Mouse (Mus musculus): ENCODE data around the gene Rad50. TPM values are rescaled to one million over a fixed set of nuclear protein-coding genes. Genes with fewer than 3 reads are reported as not detected.

Gene Rad50
- polyA plus RNA-seq (2012; rRNA removed) = 4.3 and 6.7 TPM in 2 replicates

DNA sequence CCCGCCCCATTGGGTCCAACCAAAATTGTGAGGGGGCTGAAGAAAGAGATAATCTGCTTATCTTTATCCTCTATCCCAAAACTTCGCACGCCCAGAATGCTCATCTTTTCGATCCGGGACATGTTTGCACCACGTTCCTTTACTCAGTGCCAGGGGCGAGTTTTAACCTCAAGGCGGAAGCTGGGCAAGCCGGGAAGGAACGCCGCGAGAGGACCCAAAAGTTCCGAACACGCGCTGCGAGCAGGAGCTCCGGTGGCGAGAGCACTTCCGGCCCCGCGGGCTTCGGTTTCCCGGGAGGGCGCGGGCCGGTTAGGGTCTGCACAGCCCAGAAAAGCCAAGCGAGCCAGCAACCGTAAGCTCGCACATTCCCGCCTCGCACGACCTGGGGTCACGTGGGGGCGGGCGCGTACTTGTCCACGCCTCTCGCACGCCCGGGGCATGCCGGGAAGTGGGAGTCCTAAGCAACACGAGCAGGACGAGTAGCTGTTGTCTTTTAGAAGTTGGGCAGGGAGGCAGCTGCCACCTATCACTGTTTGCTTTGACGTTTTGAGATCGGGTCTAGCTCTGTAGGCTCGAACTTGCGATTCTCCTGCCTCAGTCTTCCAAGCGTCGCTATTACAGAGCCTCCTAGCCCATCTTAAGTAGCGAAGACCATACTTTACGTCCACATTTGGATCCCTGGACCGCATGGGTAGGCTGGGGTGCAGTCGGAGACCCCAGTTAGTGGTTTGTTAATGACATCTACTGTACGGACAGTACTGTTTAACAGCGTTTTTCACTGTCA is at the start of gene Rad50:
TSS of gene Rad50 (minus strand) at position 386 of the 784 bp plus-strand sequence.
- Histone ChIP-seq H3K4me3 (replicated peaks; ENCODE audit: extremely low read depth, low read depth, low read length) (peak within 1 kb of the TSS; percentile 85), H3K4me1 (ENCODE audit: control insufficient read depth, insufficient read depth, low read length) (no peaks in the 10 kb centered on the region)
- TF ChIP-seq POLR2A (IDR thresholded peaks at IDR 0.05; ENCODE audit: borderline replicate concordance, extremely low read depth, low read depth, low read length) (peak; percentile 87; the same call in 1 of the 2 replicates), CTCF (IDR thresholded peaks at IDR 0.05; ENCODE audit: insufficient read depth, low read length) (no peak)
- peak; percentile 92 for DNase-seq
- 2% methylated on average over 55 of the region's 55 CpGs for WGBS

DNA sequence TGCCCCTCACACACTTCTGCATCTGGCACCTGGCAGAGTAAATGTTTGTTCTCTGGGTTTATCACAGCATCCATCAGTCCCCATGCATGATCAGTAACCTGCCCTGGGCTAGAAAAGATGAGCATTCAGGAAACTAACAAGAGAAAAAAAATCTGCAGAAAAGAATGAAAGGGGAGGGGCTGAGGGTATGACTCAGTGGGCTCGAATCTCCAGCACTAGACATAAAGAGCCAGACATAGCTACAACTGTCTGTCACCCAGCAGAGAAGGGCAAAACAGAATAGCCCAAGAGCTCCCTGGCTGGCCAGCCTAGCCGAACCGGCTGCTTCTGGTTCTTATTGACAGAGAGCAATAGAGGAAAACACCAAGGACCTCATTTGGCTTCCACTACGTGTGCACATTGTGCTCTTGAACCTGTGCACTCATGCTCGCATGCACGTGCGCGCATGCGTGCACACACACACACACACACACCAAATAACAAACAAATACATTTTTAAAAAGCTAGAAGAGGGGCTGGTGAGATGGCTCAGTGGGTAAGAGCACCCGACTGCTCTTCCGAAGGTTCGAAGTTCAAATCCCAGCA is 48.0 kb upstream of the Rad50 start:
- Histone ChIP-seq H3K4me3 (replicated peaks; ENCODE audit: extremely low read depth, low read depth, low read length) (no peak overlapping the region), H3K4me1 (ENCODE audit: control insufficient read depth, insufficient read depth, low read length) (peaks cover 8% of the 10 kb centered on the region)
- TF ChIP-seq POLR2A (IDR thresholded peaks at IDR 0.05; ENCODE audit: borderline replicate concordance, extremely low read depth, low read depth, low read length) = no peak
- no peak for TF ChIP-seq CTCF (IDR thresholded peaks at IDR 0.05; ENCODE audit: insufficient read depth, low read length)
- DNase-seq = no peak
- WGBS = 75% methylated on average over 12 of the region's 12 CpGs

DNA sequence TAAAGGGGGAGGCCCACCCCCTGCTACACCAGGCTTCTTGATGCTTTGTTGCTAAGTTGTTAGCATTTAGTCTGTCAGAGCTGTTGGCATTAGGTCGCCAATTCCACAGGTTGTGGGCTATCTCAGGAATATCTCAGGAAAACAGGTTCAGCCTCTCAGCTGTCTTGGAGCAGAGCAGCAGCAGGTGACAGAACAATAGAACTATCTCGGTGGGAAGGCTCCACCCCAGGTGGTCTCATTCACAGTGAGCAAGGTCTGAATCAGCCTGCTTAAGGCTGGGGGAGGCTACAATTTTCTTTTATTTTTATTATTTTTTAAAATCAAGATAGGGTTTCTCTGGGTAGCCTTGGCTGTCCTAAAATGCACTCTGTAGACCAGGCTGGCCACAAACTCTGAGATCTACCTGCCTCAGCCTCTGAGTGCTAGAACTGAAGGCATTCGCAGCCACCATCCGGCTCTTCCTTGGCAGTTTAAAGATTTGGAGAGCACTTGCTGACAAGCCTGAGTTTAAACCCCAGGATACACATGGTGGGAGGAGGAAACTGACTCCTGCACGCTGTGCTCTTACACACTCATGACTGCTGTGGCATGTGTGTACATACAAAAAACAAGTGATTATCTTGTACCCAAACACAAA is 42.7 kb upstream of the Rad50 start:
- Histone ChIP-seq H3K4me3 (replicated peaks; ENCODE audit: extremely low read depth, low read depth, low read length) (no peak overlapping the region), H3K4me1 (ENCODE audit: control insufficient read depth, insufficient read depth, low read length) (no peaks in the 10 kb centered on the region)
- TF ChIP-seq POLR2A (IDR thresholded peaks at IDR 0.05; ENCODE audit: borderline replicate concordance, extremely low read depth, low read depth, low read length) = no peak
- TF ChIP-seq CTCF (IDR thresholded peaks at IDR 0.05; ENCODE audit: insufficient read depth, low read length) = no peak
- 65% methylated on average over 5 of the region's 5 CpGs for WGBS
- DNase-seq = no peak

DNA sequence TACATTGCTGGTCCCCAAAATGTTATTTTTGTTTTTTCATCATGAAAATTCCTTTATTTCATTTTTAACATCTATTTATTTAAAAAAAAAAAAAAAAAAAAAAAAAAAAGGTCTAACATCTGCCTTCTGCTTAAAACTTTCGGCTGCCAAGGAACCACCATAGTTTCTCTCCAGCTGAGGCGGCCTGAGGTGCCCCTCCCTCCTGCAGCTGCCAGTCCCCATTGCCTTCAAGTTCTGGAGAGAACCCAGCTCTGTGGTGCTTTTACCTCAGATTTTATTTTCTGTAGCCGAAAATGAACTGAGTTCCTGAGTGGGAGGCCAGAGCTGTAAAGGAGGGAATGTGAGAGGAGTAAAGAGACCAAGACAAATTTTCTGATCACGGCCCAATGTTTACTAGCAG is 42.2 kb upstream of the Rad50 start:
- Histone ChIP-seq H3K4me1 (ENCODE audit: control insufficient read depth, insufficient read depth, low read length) (no peaks in the 10 kb centered on the region), H3K4me3 (replicated peaks; ENCODE audit: extremely low read depth, low read depth, low read length) (no peak overlapping the region)
- DNase-seq = no peak
- 70% methylated on average over 4 of the region's 4 CpGs for WGBS
- TF ChIP-seq CTCF (IDR thresholded peaks at IDR 0.05; ENCODE audit: insufficient read depth, low read length) = no peak
- no peak for TF ChIP-seq POLR2A (IDR thresholded peaks at IDR 0.05; ENCODE audit: borderline replicate concordance, extremely low read depth, low read depth, low read length)

DNA sequence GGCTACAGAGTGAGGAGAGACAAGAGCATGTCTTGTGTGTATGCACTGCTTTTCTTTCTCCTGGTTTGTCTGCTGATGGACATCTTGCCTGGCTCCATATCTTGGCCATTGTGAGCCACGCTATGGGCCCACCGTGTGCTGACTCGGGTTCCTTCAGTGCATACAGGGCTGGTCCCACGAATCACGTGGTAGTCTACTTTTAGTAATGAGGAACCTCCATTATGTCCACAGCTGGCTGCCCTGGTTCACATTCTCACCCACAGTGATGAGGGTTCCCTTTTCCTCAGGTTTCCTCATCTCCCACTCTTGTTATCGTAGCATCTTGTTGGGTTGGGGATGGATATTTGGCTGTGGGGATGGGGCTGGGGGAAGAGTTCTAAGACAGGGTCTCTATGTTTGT is 41.5 kb upstream of the Rad50 start:
- no peaks in the 10 kb centered on the region for H3K4me1 ChIP-seq (ENCODE audit: control insufficient read depth, insufficient read depth, low read length)
- TF ChIP-seq POLR2A (IDR thresholded peaks at IDR 0.05; ENCODE audit: borderline replicate concordance, extremely low read depth, low read depth, low read length) (no peak), CTCF (IDR thresholded peaks at IDR 0.05; ENCODE audit: insufficient read depth, low read length) (no peak)
- H3K4me3 ChIP-seq (replicated peaks; ENCODE audit: extremely low read depth, low read depth, low read length) = no peak overlapping the region
- 75% methylated on average over 6 of the region's 6 CpGs for WGBS
- no peak for DNase-seq

GRCm38 (mm10) chr11:53747985-53748384 is 40.9 kb upstream of the Rad50 start:
- 85% methylated on average over 9 of the region's 9 CpGs for WGBS
- Histone ChIP-seq H3K4me1 (ENCODE audit: control insufficient read depth, insufficient read depth, low read length) (no peaks in the 10 kb centered on the region), H3K4me3 (replicated peaks; ENCODE audit: extremely low read depth, low read depth, low read length) (no peak overlapping the region)
- TF ChIP-seq CTCF (IDR thresholded peaks at IDR 0.05; ENCODE audit: insufficient read depth, low read length) (no peak), POLR2A (IDR thresholded peaks at IDR 0.05; ENCODE audit: borderline replicate concordance, extremely low read depth, low read depth, low read length) (no peak)
- no peak for DNase-seq

DNA sequence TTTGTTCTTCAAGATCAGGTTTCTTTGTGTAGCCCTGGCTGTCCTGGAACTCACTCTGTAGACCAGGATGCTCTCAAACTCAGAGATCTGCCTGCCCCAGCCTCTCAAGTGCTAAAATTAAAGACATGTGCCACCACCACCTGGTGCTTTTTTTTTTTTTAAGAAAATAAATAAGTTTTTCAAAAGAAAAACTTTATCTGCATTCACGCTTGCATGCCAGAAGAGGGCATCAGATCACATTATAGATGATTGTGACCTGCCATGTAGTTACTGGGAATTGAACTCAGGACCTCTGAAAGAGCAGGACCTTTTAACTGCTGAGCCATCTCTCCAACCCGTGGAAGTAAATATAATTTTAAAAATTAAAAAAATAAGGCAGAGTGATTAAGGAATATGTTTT is 38.1 kb upstream of the Rad50 start:
- H3K4me1 ChIP-seq (ENCODE audit: control insufficient read depth, insufficient read depth, low read length) = no peaks in the 10 kb centered on the region; the same call in 1 of the 2 replicates
- H3K4me3 ChIP-seq (replicated peaks; ENCODE audit: extremely low read depth, low read depth, low read length) = no peak overlapping the region
- TF ChIP-seq POLR2A (IDR thresholded peaks at IDR 0.05; ENCODE audit: borderline replicate concordance, extremely low read depth, low read depth, low read length) (no peak), CTCF (IDR thresholded peaks at IDR 0.05; ENCODE audit: insufficient read depth, low read length) (no peak)
- no peak for DNase-seq
- WGBS = 91% methylated on average over 2 of the region's 2 CpGs

DNA sequence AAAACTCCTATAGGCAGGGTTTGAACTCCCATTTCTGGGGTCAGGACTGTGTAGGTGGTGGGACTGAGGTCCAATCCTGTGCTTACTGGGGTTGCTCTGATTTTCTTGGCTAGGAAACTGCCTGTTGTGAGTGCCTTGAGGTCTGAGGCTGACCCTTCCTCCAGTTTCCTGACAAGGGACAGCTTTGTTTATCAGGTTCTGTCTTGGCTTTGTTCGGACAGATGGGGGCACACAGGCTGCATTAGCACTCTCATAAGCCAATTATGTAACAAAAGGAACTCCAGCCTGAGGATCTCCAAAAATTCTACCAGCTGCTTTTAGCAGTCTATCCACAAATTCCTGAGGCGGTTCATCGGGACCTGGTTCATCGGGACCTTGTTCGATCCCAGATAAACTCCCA is 35.2 kb upstream of the Rad50 start:
- Histone ChIP-seq H3K4me3 (replicated peaks; ENCODE audit: extremely low read depth, low read depth, low read length) (no peak overlapping the region), H3K4me1 (ENCODE audit: control insufficient read depth, insufficient read depth, low read length) (no peaks in the 10 kb centered on the region; the same call in 1 of the 2 replicates)
- DNase-seq = no peak

DNA sequence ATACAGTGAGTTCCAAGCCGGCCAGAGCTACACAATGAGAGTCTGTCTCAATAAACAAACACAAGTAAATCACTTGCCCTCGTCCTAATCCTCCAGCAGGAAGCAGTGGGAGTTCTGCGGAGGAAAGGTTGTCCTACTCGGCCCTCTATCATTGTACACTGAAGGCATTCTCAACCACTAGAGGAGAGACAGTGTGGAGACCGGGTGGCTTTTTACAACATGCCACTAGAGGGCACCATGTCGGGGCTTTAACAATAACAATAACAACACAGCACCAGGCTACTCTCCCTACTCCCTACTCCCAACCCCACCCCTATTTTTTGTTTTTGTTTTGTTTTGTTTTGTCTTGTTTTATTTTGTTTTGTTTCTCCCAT is 30.4 kb upstream of the Rad50 start:
- H3K4me1 ChIP-seq (ENCODE audit: control insufficient read depth, insufficient read depth, low read length) = no peaks in the 10 kb centered on the region; the same call in 1 of the 2 replicates
- 16% methylated on average over 6 of the region's 6 CpGs for WGBS
- no peak for DNase-seq
- TF ChIP-seq POLR2A (IDR thresholded peaks at IDR 0.05; ENCODE audit: borderline replicate concordance, extremely low read depth, low read depth, low read length) (no peak), CTCF (IDR thresholded peaks at IDR 0.05; ENCODE audit: insufficient read depth, low read length) (peak; percentile 46; the same call in 1 of the 2 replicates)
- no peak overlapping the region for H3K4me3 ChIP-seq (replicated peaks; ENCODE audit: extremely low read depth, low read depth, low read length)

More for the DNA sequence above, 35.2 kb upstream of the Rad50 start:
- WGBS = 33% methylated on average over 5 of the region's 5 CpGs
- TF ChIP-seq CTCF (IDR thresholded peaks at IDR 0.05; ENCODE audit: insufficient read depth, low read length) (peak; percentile 34), POLR2A (IDR thresholded peaks at IDR 0.05; ENCODE audit: borderline replicate concordance, extremely low read depth, low read depth, low read length) (no peak)
